Mouse (Mus musculus): ENCODE measurements around the gene Palm3. TPM values are rescaled to one million over a fixed set of nuclear protein-coding genes. Genes with fewer than 3 reads are reported as not detected.

Palm3 gene
- polyA plus RNA-seq, 1 experiment from 2014 or later: 0.33 TPM

GRCm38 (mm10) chr8:84063861-84064610 is 42.8 kb downstream of the Palm3 start:
- Histone ChIP-seq H3K36me3 (ENCODE audit: control insufficient read depth, insufficient read depth, low read length) (no peaks in the 10 kb centered on the region), H3K9me3 (replicated peaks; ENCODE audit: control insufficient read depth, low read length) (no peaks in the 10 kb centered on the region), H3K4me1 (ENCODE audit: control insufficient read depth, insufficient read depth, low read length) (0 out of 2 replicates have a peak, but pooled peaks cover 5% of the 10 kb centered on the region), H3K27me3 (replicated peaks; ENCODE audit: control insufficient read depth, insufficient read depth, low read length) (no peaks in the 10 kb centered on the region), H3K4me2 (ENCODE audit: low read length) (no peak overlapping the region), H3K4me3 (ENCODE audit: low read depth, low read length) (no peak overlapping the region), H3K9ac (ENCODE audit: low read length) (no peak overlapping the region), H3K27ac (ENCODE audit: low read depth, low read length) (no peak overlapping the region)
- 76% methylated on average over 8 of the region's 8 CpGs for WGBS
- ATAC-seq: no peak
- no peak for DNase-seq (ENCODE audit: low spot score)

DNA sequence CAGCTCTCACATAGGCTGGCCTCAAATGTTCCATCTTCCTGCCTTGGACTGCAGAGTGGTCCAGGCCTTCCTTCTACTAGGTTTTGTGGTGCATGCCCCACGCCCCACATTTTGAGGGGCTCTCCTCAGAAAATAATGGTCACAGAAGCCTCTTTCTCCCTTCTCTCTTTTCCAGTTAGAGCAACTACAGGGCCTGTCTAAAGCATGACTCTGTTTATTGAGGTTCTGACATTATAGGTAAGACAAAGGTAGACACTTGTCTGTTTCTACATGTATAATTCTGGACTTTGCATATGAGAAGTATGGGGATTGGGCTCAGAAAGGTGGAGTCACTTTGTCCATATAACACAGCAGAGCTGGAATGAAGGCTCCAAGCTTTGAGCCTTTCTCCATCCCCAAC is 43.8 kb downstream of the Palm3 start, which contains the start of gene Gm10643:
Gene Gm10643, minus strand, starts transcription at position 101 of the 400 bp plus-strand sequence.
- peak within 1 kb of the TSS; percentile 44; the same call in 1 of the 2 replicates for H3K27ac ChIP-seq (ENCODE audit: low read depth, low read length)
- 93% methylated on average over 1 of the region's 1 CpGs for whole genome bisulfite sequencing

DNA sequence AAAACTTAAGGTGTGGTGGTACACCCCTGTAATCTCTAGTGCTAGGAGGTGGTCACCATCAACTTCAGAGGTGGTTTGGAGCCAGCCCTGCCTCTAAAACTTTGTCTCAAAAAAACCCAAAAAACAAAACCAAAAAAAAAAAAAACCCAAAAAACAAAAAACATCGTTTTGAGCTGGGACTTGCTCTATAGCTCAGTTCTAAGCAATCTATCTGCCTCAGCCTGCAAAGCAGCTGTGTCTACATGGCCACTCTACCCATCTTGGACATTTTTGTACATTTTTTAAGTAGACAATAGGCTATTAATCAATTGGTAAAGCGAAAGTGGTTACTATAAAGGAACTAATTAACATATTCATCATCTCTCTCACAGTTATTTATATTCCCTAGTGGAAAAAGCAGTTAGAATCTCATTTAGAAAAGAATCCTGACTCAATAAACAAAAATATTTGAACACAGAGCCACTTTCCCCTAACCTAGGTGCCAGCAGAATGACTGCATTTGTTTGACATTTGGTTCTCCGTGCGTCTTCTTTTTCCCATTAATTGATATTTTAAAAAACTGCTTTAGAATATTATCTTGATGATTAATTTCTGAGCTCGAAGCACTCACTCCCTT is 44.3 kb downstream of the Palm3 start:
- DNase-seq (ENCODE audit: low spot score): no peak
- no peak for ATAC-seq
- Histone ChIP-seq H3K4me3 (ENCODE audit: low read depth, low read length) (peak overlapping the region; percentile 94), H3K9ac (ENCODE audit: low read length) (peak overlapping the region; percentile 58), H3K36me3 (ENCODE audit: control insufficient read depth, insufficient read depth, low read length) (no peaks in the 10 kb centered on the region), H3K4me2 (ENCODE audit: low read length) (peak overlapping the region; percentile 57), H3K27me3 (replicated peaks; ENCODE audit: control insufficient read depth, insufficient read depth, low read length) (no peaks in the 10 kb centered on the region), H3K27ac (ENCODE audit: low read depth, low read length) (no peak overlapping the region; the same call in 1 of the 2 replicates), H3K9me3 (replicated peaks; ENCODE audit: control insufficient read depth, low read length) (no peaks in the 10 kb centered on the region), H3K4me1 (ENCODE audit: control insufficient read depth, insufficient read depth, low read length) (0 out of 2 replicates have a peak, but pooled peaks cover 5% of the 10 kb centered on the region)
- 23% methylated on average over 5 of the region's 5 CpGs for WGBS

More for the DNA sequence above, 43.8 kb downstream of the Palm3 start, which contains the start of gene Gm10643:
- ATAC-seq: no peak
- no peaks in the 10 kb centered on the region for H3K36me3 ChIP-seq (ENCODE audit: control insufficient read depth, insufficient read depth, low read length)
- no peaks in the 10 kb centered on the region for H3K27me3 ChIP-seq (replicated peaks; ENCODE audit: control insufficient read depth, insufficient read depth, low read length)
- no peak for DNase-seq (ENCODE audit: low spot score)
- 0 out of 2 replicates have a peak, but pooled peaks cover 5% of the 10 kb centered on the region for H3K4me1 ChIP-seq (ENCODE audit: control insufficient read depth, insufficient read depth, low read length)
- peak within 1 kb of the TSS; percentile 57 for H3K4me2 ChIP-seq (ENCODE audit: low read length)
- peak within 1 kb of the TSS; percentile 94 for H3K4me3 ChIP-seq (ENCODE audit: low read depth, low read length)
- H3K9me3 ChIP-seq (replicated peaks; ENCODE audit: control insufficient read depth, low read length): no peaks in the 10 kb centered on the region
- peak within 1 kb of the TSS; percentile 58 for H3K9ac ChIP-seq (ENCODE audit: low read length)

DNA sequence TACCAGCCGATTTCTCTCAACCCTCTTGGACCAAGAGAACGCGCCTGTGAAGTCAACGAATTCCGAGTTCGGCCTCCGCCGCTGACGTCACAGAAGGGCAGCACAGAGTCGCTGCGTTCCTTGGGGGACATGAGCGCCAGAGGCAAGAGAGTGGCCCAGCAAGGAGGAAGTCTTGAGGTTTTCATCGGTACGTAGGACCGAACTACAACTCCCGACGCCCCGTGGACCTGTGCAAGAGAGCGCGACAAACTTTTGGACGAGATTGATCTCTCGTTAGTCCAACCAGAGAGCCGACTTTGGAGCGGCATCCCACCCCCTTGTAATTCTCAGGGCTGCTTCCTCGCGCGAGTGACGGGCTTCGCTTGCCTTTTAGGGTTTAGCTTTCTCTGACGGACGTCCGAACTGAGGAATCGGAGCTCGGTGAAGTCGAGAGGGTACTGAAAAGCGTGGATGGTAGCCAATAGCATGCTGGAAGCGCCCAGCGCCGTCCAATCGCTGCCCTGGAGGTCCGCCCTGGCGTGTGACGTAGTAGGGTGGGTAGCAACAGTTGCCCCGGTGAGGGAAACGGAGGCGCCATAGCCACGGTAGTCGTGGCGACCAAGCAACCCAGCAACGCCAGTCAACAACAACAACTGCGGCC is 45.1 kb downstream of the Palm3 start, which contains the start of gene Rfx1:
Gene Rfx1, plus strand, starts transcription at position 544 of the 640 bp plus-strand sequence.
- ATAC-seq (peak; percentile 98), DNase-seq (ENCODE audit: low spot score) (peak; percentile 100)
- H3K27me3 ChIP-seq (replicated peaks; ENCODE audit: control insufficient read depth, insufficient read depth, low read length): no peaks in the 10 kb centered on the region
- WGBS: under 1% methylated on average over 51 of the region's 51 CpGs
- peak within 1 kb of the TSS; percentile 93 for H3K27ac ChIP-seq (ENCODE audit: low read depth, low read length)
- peak within 1 kb of the TSS; percentile 80 for H3K9ac ChIP-seq (ENCODE audit: low read length)
- H3K9me3 ChIP-seq (replicated peaks; ENCODE audit: control insufficient read depth, low read length): no peaks in the 10 kb centered on the region
- H3K4me3 ChIP-seq (ENCODE audit: low read depth, low read length): peak within 1 kb of the TSS; percentile 94
- no peaks in the 10 kb centered on the region for H3K36me3 ChIP-seq (ENCODE audit: control insufficient read depth, insufficient read depth, low read length)
- H3K4me2 ChIP-seq (ENCODE audit: low read length): peak within 1 kb of the TSS; percentile 57
- 0 out of 2 replicates have a peak, but pooled peaks cover 5% of the 10 kb centered on the region for H3K4me1 ChIP-seq (ENCODE audit: control insufficient read depth, insufficient read depth, low read length)

- WGBS: under 1% methylated on average over 53 of the region's 58 CpGs
- Histone ChIP-seq H3K27me3 (replicated peaks; ENCODE audit: control insufficient read depth, insufficient read depth, low read length) (no peaks in the 10 kb centered on the region), H3K36me3 (ENCODE audit: control insufficient read depth, insufficient read depth, low read length) (no peaks in the 10 kb centered on the region), H3K9me3 (replicated peaks; ENCODE audit: control insufficient read depth, low read length) (no peaks in the 10 kb centered on the region), H3K4me1 (ENCODE audit: control insufficient read depth, insufficient read depth, low read length) (0 out of 2 replicates have a peak, but pooled peaks cover 5% of the 10 kb centered on the region), H3K27ac (ENCODE audit: low read depth, low read length) (peak overlapping the region; percentile 93), H3K4me3 (ENCODE audit: low read depth, low read length) (peak overlapping the region; percentile 94), H3K4me2 (ENCODE audit: low read length) (peak overlapping the region; percentile 42), H3K9ac (ENCODE audit: low read length) (peak overlapping the region; percentile 80)
- ATAC-seq (peak; percentile 60), DNase-seq (ENCODE audit: low spot score) (peak; percentile 90)
Observed at GRCm38 (mm10) chr8:84067047-84067573, 45.8 kb downstream of the Palm3 start.

DNA sequence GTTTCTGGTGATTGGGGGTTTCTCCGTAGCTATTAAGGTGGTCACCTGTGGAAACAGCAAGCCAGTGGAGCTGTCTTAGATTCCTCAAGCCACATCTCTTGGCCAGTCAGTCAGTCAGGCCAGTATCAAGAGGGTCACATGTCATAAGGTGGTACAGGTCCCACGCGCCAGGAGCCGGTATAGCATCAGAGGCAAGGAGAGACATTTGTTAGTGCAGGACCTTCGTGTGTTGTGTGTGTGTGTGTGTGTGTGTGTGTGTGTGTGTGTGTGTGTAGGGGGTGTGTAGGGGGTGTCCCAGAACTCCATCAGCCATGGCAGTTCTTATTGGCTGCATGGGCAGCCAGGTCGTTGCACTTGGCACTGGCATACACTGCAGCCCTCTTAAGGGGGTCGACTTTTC is 46.6 kb downstream of the Palm3 start:
- Histone ChIP-seq H3K9ac (ENCODE audit: low read length) (no peak overlapping the region), H3K27me3 (replicated peaks; ENCODE audit: control insufficient read depth, insufficient read depth, low read length) (no peaks in the 10 kb centered on the region), H3K9me3 (replicated peaks; ENCODE audit: control insufficient read depth, low read length) (no peaks in the 10 kb centered on the region), H3K4me2 (ENCODE audit: low read length) (peak overlapping the region; percentile 42), H3K4me1 (ENCODE audit: control insufficient read depth, insufficient read depth, low read length) (0 out of 2 replicates have a peak, but pooled peaks cover 5% of the 10 kb centered on the region), H3K36me3 (ENCODE audit: control insufficient read depth, insufficient read depth, low read length) (no peaks in the 10 kb centered on the region), H3K27ac (ENCODE audit: low read depth, low read length) (no peak overlapping the region), H3K4me3 (ENCODE audit: low read depth, low read length) (peak overlapping the region; percentile 94)
- no peak for DNase-seq (ENCODE audit: low spot score)
- ATAC-seq: no peak
- WGBS: 88% methylated on average over 7 of the region's 7 CpGs

GRCm38 (mm10) chr8:84068316-84069035 is 47.2 kb downstream of the Palm3 start:
- H3K9ac ChIP-seq (ENCODE audit: low read length): no peak overlapping the region
- WGBS: 82% methylated on average over 12 of the region's 12 CpGs
- no peak for DNase-seq (ENCODE audit: low spot score)
- H3K27ac ChIP-seq (ENCODE audit: low read depth, low read length): no peak overlapping the region
- H3K27me3 ChIP-seq (replicated peaks; ENCODE audit: control insufficient read depth, insufficient read depth, low read length): no peaks in the 10 kb centered on the region
- H3K4me3 ChIP-seq (ENCODE audit: low read depth, low read length): no peak overlapping the region
- no peak for ATAC-seq
- 0 out of 2 replicates have a peak, but pooled peaks cover 9% of the 10 kb centered on the region for H3K4me1 ChIP-seq (ENCODE audit: control insufficient read depth, insufficient read depth, low read length)
- H3K9me3 ChIP-seq (replicated peaks; ENCODE audit: control insufficient read depth, low read length): no peaks in the 10 kb centered on the region
- H3K4me2 ChIP-seq (ENCODE audit: low read length): no peak overlapping the region
- H3K36me3 ChIP-seq (ENCODE audit: control insufficient read depth, insufficient read depth, low read length): no peaks in the 10 kb centered on the region

DNA sequence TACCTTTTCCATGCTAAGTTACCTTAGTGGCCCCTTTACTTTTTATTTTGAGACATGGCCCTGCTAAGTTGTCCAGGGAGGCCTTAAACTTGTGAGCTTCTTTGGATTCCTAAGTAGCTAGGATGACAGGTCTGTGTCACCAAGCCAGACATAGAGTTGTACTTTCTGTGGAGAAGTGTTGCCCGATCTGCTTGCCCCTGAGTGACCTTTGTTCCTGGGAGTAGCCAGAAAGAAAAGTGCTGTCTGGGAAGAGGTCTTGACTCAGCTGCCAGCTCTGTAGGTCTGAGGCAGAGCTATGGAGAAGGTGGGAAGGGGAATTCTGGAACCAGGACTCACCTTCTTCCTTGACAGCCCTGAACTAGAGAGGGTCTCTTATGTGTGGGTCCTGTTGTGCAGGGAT is 47.9 kb downstream of the Palm3 start:
- DNase-seq (ENCODE audit: low spot score): no peak
- Histone ChIP-seq H3K27ac (ENCODE audit: low read depth, low read length) (no peak overlapping the region), H3K4me1 (ENCODE audit: control insufficient read depth, insufficient read depth, low read length) (peaks cover 9% of the 10 kb centered on the region; the same call in 1 of the 2 replicates), H3K27me3 (replicated peaks; ENCODE audit: control insufficient read depth, insufficient read depth, low read length) (no peaks in the 10 kb centered on the region), H3K9me3 (replicated peaks; ENCODE audit: control insufficient read depth, low read length) (no peaks in the 10 kb centered on the region), H3K4me2 (ENCODE audit: low read length) (no peak overlapping the region), H3K9ac (ENCODE audit: low read length) (no peak overlapping the region), H3K36me3 (ENCODE audit: control insufficient read depth, insufficient read depth, low read length) (no peaks in the 10 kb centered on the region), H3K4me3 (ENCODE audit: low read depth, low read length) (no peak overlapping the region)
- no peak for ATAC-seq
- 50% methylated on average over 1 of the region's 1 CpGs for WGBS

Measured in forebrain, embryonic 14.5 days (tissue).